Mouse (Mus musculus): ENCODE measurements around the gene C5ar1. TPM values are rescaled to one million over a fixed set of nuclear protein-coding genes. Genes with fewer than 3 reads are reported as not detected.
A peak's percentile ranks its signal among the peaks of the same experiment; 100 is the strongest.

Gene C5ar1
- polyA plus RNA-seq, 1 experiment = 5.3 TPM

DNA sequence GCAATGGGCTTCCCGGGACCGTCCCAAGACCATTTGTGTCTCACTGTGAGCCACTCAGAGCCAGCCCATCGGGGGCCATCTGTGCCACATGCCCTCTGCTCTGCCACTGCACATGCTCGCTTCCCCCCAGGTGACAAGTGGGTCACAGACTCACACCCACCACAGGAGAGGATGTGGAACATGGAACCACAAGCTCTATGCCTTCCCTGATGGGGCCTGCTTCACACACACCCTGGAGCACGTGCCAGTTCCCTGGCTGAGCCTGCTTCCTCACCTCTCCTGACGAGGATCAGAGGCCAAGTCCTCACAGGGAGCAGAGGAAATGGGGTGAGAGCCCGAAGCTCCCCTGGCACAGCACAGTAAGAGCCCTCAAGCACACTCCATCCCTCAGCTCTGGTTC, 52.3 kb downstream of the C5ar1 start:
- H3K4me3 ChIP-seq (ENCODE audit: insufficient read depth, low read length) = no peak overlapping the region
- no peak for TF ChIP-seq CTCF (IDR thresholded peaks at IDR 0.05; ENCODE audit: borderline replicate concordance, insufficient read depth, low read length)
- TF ChIP-seq POLR2A (IDR thresholded peaks at IDR 0.05; ENCODE audit: low read depth, low read length) = no peak
- peaks cover 21% of the 10 kb centered on the region for H3K4me1 ChIP-seq (ENCODE audit: control insufficient read depth, insufficient read depth, low read length)

GRCm38 (mm10) chr7:16204791-16205190, 54.5 kb downstream of the C5ar1 start:
- peaks cover 18% of the 10 kb centered on the region for H3K4me1 ChIP-seq (ENCODE audit: control insufficient read depth, insufficient read depth, low read length)
- H3K27ac ChIP-seq (ENCODE audit: insufficient read depth, low read length) = no peak overlapping the region
- no peak overlapping the region for H3K4me3 ChIP-seq (ENCODE audit: insufficient read depth, low read length)
- TF ChIP-seq POLR2A (IDR thresholded peaks at IDR 0.05; ENCODE audit: low read depth, low read length) (no peak), CTCF (IDR thresholded peaks at IDR 0.05; ENCODE audit: borderline replicate concordance, insufficient read depth, low read length) (no peak)

More for the DNA sequence above, 52.3 kb downstream of the C5ar1 start:
- peak overlapping the region; percentile 68 for H3K27ac ChIP-seq (ENCODE audit: insufficient read depth, low read length)

DNA sequence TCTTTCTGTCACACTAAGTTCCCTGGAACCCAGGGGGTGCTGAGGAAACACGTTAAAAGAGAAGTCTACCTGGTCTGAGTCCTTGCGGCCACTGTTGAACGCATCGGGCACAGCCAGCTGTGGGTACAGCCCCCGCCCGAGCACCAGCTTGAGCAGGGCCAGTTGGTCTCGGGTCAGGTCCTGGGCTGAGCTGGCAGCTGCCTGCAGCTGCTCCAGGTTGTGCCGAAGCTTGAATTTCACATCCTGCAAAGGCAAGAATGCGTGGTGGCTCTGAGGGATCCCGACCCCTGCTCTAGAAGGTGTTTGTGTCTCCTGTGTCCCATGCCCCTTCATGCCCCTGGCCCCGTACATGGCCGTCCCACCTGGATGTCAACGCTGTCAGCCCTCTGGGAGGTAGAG, 55.8 kb downstream of the C5ar1 start:
- Histone ChIP-seq H3K4me1 (ENCODE audit: control insufficient read depth, insufficient read depth, low read length) (peaks cover 11% of the 10 kb centered on the region), H3K4me3 (ENCODE audit: insufficient read depth, low read length) (no peak overlapping the region), H3K27ac (ENCODE audit: insufficient read depth, low read length) (no peak overlapping the region)
- TF ChIP-seq POLR2A (IDR thresholded peaks at IDR 0.05; ENCODE audit: low read depth, low read length) (no peak), CTCF (IDR thresholded peaks at IDR 0.05; ENCODE audit: borderline replicate concordance, insufficient read depth, low read length) (no peak)

DNA sequence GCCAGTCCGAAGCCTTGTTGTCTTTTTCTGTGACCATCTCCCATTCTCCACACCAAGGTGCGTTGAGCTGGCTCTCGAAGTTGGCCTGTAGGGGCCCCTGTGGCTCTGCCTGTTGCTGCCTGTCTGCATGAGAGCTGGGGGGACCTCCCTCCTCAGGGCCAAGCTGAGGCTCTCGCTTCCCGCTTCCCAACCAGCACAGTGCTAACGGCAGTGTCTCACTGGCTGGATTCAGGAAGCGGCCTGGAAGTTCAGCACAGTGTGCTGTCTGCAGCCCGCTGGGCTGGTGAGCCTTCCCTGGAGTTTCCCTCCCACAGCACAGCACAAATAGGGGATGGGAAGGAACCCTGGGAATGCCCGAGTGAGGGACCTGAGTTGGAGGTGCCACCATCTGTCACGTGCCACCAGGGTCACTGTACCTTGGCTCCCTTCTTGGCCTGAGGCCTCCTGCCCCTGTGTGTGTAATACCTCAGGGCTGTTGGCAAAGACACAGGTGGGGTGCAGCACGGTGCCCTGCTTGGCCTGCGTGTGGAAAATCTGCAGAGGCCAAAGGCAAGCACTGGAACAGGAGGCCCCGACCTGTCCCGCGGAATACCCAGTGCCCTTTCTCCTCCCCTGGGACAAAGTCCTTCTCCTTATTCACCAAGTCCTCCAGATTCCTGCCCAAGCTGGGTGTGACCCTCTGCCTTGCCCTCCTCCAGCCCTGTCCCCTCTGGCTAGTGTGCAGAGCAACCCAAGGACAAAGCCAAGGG, 56.4 kb downstream of the C5ar1 start:
- H3K4me1 ChIP-seq (ENCODE audit: control insufficient read depth, insufficient read depth, low read length) = peaks cover 6% of the 10 kb centered on the region; the same call in 1 of the 2 replicates
- TF ChIP-seq CTCF (IDR thresholded peaks at IDR 0.05; ENCODE audit: borderline replicate concordance, insufficient read depth, low read length) (no peak), POLR2A (IDR thresholded peaks at IDR 0.05; ENCODE audit: low read depth, low read length) (no peak)
- H3K27ac ChIP-seq (ENCODE audit: insufficient read depth, low read length) = no peak overlapping the region
- no peak overlapping the region for H3K4me3 ChIP-seq (ENCODE audit: insufficient read depth, low read length)

GRCm38 (mm10) chr7:16201136-16201535, 58.2 kb downstream of the C5ar1 start:
- H3K27ac ChIP-seq (ENCODE audit: insufficient read depth, low read length) = no peak overlapping the region
- H3K4me3 ChIP-seq (ENCODE audit: insufficient read depth, low read length) = no peak overlapping the region
- H3K4me1 ChIP-seq (ENCODE audit: control insufficient read depth, insufficient read depth, low read length) = no peaks in the 10 kb centered on the region
- TF ChIP-seq CTCF (IDR thresholded peaks at IDR 0.05; ENCODE audit: borderline replicate concordance, insufficient read depth, low read length) (no peak), POLR2A (IDR thresholded peaks at IDR 0.05; ENCODE audit: low read depth, low read length) (no peak)

- TF ChIP-seq POLR2A (IDR thresholded peaks at IDR 0.05; ENCODE audit: low read depth, low read length) = no peak
- TF ChIP-seq CTCF (IDR thresholded peaks at IDR 0.05; ENCODE audit: borderline replicate concordance, insufficient read depth, low read length) = no peak
- H3K4me3 ChIP-seq (ENCODE audit: insufficient read depth, low read length) = no peak overlapping the region
Measured at GRCm38 (mm10) chr7:16198540-16198939, 60.8 kb downstream of the C5ar1 start.

DNA sequence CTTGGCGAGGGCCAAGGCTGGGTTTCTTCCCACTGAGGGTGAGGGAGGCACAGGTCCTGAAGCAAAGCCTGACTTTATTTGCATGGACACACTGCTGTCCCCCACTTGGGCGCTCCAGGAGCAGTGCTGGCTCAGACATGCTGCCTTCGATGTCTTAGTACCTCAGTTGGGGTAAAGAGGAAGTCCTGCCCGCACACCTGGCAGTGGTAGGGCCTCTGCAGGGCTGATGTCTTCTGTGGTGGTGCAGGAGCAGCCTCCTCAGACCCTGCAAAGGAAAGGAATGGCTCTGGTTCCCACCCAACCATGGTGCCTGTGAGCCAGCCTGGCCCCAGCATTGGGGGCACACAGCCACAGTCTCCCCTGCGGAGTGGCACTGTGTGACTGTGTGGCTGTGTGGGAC, 62.2 kb downstream of the C5ar1 start:
- H3K4me1 ChIP-seq (ENCODE audit: control insufficient read depth, insufficient read depth, low read length) = no peaks in the 10 kb centered on the region
- H3K27ac ChIP-seq (ENCODE audit: insufficient read depth, low read length) = no peak overlapping the region
- TF ChIP-seq POLR2A (IDR thresholded peaks at IDR 0.05; ENCODE audit: low read depth, low read length) (no peak), CTCF (IDR thresholded peaks at IDR 0.05; ENCODE audit: borderline replicate concordance, insufficient read depth, low read length) (no peak)
- H3K4me3 ChIP-seq (ENCODE audit: insufficient read depth, low read length) = no peak overlapping the region

More at GRCm38 (mm10) chr7:16198540-16198939, 60.8 kb downstream of the C5ar1 start:
- Histone ChIP-seq H3K27ac (ENCODE audit: insufficient read depth, low read length) (no peak overlapping the region), H3K4me1 (ENCODE audit: control insufficient read depth, insufficient read depth, low read length) (no peaks in the 10 kb centered on the region)

Other genes starting within 250 kb of the C5ar1 start
- 10.8 and 12.1 TPM in 2 replicates for gene Bicra, start 211.6 kb downstream of the C5ar1 start, polyA plus RNA-seq (2011; ENCODE audit: insufficient read length, low read depth, missing spikeins)
- not detected in 2 replicates for gene Zfp541, start 197.7 kb downstream of the C5ar1 start, polyA plus RNA-seq (2011; ENCODE audit: insufficient read length, low read depth, missing spikeins)
- 150 and 185 TPM in 2 replicates for gene Napa, start 161.1 kb downstream of the C5ar1 start, polyA plus RNA-seq (2011; ENCODE audit: insufficient read length, low read depth, missing spikeins)
- 13.9 TPM in 2 replicates for gene Kptn, start 139.6 kb downstream of the C5ar1 start, polyA plus RNA-seq (2011; ENCODE audit: insufficient read length, low read depth, missing spikeins)
- gene Slc8a2, start 129.7 kb downstream of the C5ar1 start, polyA plus RNA-seq (2011; ENCODE audit: insufficient read length, low read depth, missing spikeins) = 0.35 TPM in 1 of 2 replicates, not detected in the other
- 22.4 and 23.8 TPM in 2 replicates for gene Meis3, start 84.5 kb downstream of the C5ar1 start, polyA plus RNA-seq (2011; ENCODE audit: insufficient read length, low read depth, missing spikeins)
- 6.6 and 8.4 TPM in 2 replicates for gene Dhx34, start 37.5 kb downstream of the C5ar1 start, polyA plus RNA-seq (2011; ENCODE audit: insufficient read length, low read depth, missing spikeins)
- gene C5ar2, start 15.4 kb downstream of the C5ar1 start, polyA plus RNA-seq (2011; ENCODE audit: insufficient read length, low read depth, missing spikeins) = 0.19 TPM in 1 of 2 replicates, not detected in the other
- 11.1 and 11.6 TPM in 2 replicates for gene Inafm1, start 14.1 kb upstream of the C5ar1 start, polyA plus RNA-seq (2011; ENCODE audit: insufficient read length, low read depth, missing spikeins)
- gene Ccdc9, start 27.3 kb upstream of the C5ar1 start, polyA plus RNA-seq (2011; ENCODE audit: insufficient read length, low read depth, missing spikeins) = 66.0 and 70.9 TPM in 2 replicates
- 15.8 and 19.9 TPM in 2 replicates for gene Bbc3, start 48.9 kb upstream of the C5ar1 start, polyA plus RNA-seq (2011; ENCODE audit: insufficient read length, low read depth, missing spikeins)
- gene Sae1, start 128.3 kb upstream of the C5ar1 start, polyA plus RNA-seq (2011; ENCODE audit: insufficient read length, low read depth, missing spikeins) = 125 and 133 TPM in 2 replicates
- 27.0 and 29.4 TPM in 2 replicates for gene Zc3h4, start 141.4 kb upstream of the C5ar1 start, polyA plus RNA-seq (2011; ENCODE audit: insufficient read length, low read depth, missing spikeins)
- gene Tmem160, start 193.2 kb upstream of the C5ar1 start, polyA plus RNA-seq (2011; ENCODE audit: insufficient read length, low read depth, missing spikeins) = 19.0 and 27.7 TPM in 2 replicates
- gene Npas1, start 218.2 kb upstream of the C5ar1 start, polyA plus RNA-seq (2011; ENCODE audit: insufficient read length, low read depth, missing spikeins) = not detected in 2 replicates

Data from embryonic fibroblast, embryonic 13.5 days (primary cell).